8 mouse cellular contexts compared by ENCODE assay signal in the genomic region with DNA sequence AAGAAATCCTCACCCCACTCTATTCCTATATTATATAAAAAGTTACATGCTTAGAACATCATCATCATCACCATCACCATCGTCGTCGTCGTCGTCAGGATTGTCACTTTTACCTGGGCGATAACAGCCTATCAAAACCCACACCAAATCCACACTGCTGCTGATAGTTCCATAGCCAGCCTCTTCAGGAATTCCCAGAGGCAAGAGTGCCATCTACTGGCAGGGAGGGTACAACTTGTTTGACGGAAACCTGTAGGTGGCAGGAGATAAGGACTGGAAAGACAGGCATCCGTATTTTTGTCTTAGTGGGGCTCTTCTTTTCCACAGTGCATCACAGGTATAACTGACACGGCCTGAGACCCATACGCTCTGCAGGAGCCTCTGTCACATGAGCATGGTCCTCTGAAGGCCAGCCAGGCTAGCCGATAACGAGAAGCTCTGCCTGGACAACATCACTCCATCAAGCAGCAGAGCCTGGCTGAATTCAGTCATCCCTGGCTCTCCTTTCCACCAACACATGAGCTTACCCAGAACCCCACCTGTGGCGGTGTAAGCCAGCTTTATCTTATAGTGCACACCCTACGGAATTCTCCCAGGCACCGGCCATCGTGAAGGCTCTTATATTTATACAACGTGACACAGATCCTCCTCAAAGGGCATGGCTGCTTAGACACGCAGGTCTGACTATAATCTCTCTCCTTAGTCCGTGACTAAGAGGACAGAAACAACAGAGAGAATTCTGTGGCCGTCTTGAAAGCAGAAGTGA. TPM values are rescaled to one million over a fixed set of nuclear protein-coding genes. Genes with fewer than 3 reads are reported as not detected.
DNase-seq lines count a peak whose midpoint lies in the region; ATAC-seq lines count a peak whose summit lies in the region.

No protein-coding gene starts in this region.

- 0 out of 2 replicates have a peak overlapping the region, but pooled peaks have one; percentile 15 for H3K9ac ChIP-seq in embryonic facial prominence, embryonic 12.5 days
- H3K9ac ChIP-seq in kidney, embryonic 14.5 days (ENCODE audit: low read depth, low read length) = no peak overlapping the region
- H3K9ac ChIP-seq in limb, embryonic 15.5 days = no peak overlapping the region
- H3K9ac ChIP-seq in neural tube, embryonic 13.5 days = peak overlapping the region; percentile 55

- H3K9me3 ChIP-seq in embryonic facial prominence, embryonic 12.5 days = no peaks in the 10 kb centered on the region
- H3K9me3 ChIP-seq in kidney, embryonic 14.5 days (ENCODE audit: control insufficient read depth, low read length) = no peaks in the 10 kb centered on the region
- H3K9me3 ChIP-seq in limb, embryonic 15.5 days = no peaks in the 10 kb centered on the region
- no peaks in the 10 kb centered on the region for H3K9me3 ChIP-seq in neural tube, embryonic 13.5 days

- peak; percentile 76 for DNase-seq in 3T3-L1 (ENCODE audit: low read depth, low spot score)
- DNase-seq in adrenal gland, postnatal 25 days = peak; percentile 75
- DNase-seq in heart, adult 8-10 months (ENCODE audit: low spot score) = peak; percentile 73
- peak; percentile 84 for DNase-seq in testis, postnatal 10 days (ENCODE audit: low spot score)

- H3K27me3 ChIP-seq in embryonic facial prominence, embryonic 12.5 days = peaks cover 15% of the 10 kb centered on the region; the same call in 1 of the 2 replicates
- peaks cover 11% of the 10 kb centered on the region for H3K27me3 ChIP-seq in kidney, embryonic 14.5 days (ENCODE audit: control insufficient read depth, insufficient read depth, low read length)
- peaks cover 23% of the 10 kb centered on the region for H3K27me3 ChIP-seq in limb, embryonic 15.5 days
- H3K27me3 ChIP-seq in neural tube, embryonic 13.5 days = peaks cover 18% of the 10 kb centered on the region

- ATAC-seq in embryonic facial prominence, embryonic 12.5 days (ENCODE audit: insufficient number of reproducible peaks, insufficient read depth, low FRiP score, low TSS enrichment) = no peak
- ATAC-seq in kidney, embryonic 14.5 days (ENCODE audit: low FRiP score, low TSS enrichment) = 0 out of 2 replicates have a peak, but pooled peaks have one; percentile 10
- ATAC-seq in limb, embryonic 15.5 days (ENCODE audit: insufficient number of reproducible peaks, low FRiP score, low TSS enrichment, low read depth) = no peak
- no peak for ATAC-seq in neural tube, embryonic 13.5 days (ENCODE audit: low read depth)

- peaks cover 13% of the 10 kb centered on the region for H3K4me1 ChIP-seq in embryonic facial prominence, embryonic 12.5 days
- no peaks in the 10 kb centered on the region; the same call in 1 of the 2 replicates for H3K4me1 ChIP-seq in kidney, embryonic 14.5 days (ENCODE audit: control insufficient read depth, insufficient read depth, low read length)
- peaks cover 17% of the 10 kb centered on the region for H3K4me1 ChIP-seq in limb, embryonic 15.5 days
- peaks cover 54% of the 10 kb centered on the region for H3K4me1 ChIP-seq in neural tube, embryonic 13.5 days (replicated peaks)

- H3K4me3 ChIP-seq in embryonic facial prominence, embryonic 12.5 days = 0 out of 2 replicates have a peak overlapping the region, but pooled peaks have one; percentile 1
- H3K4me3 ChIP-seq in kidney, embryonic 14.5 days (ENCODE audit: low read length) = no peak overlapping the region
- no peak overlapping the region for H3K4me3 ChIP-seq in limb, embryonic 15.5 days
- H3K4me3 ChIP-seq in neural tube, embryonic 13.5 days = peak overlapping the region; percentile 87

- 13% methylated on average over 20 of the region's 20 CpGs for WGBS in embryonic facial prominence, embryonic 12.5 days
- WGBS in kidney, embryonic 14.5 days = 27% methylated on average over 20 of the region's 20 CpGs
- 21% methylated on average over 20 of the region's 20 CpGs for WGBS in limb, embryonic 15.5 days
- 23% methylated on average over 20 of the region's 20 CpGs for WGBS in neural tube, embryonic 13.5 days

- no peak overlapping the region for H3K27ac ChIP-seq in embryonic facial prominence, embryonic 12.5 days
- H3K27ac ChIP-seq in kidney, embryonic 14.5 days (ENCODE audit: low read depth, low read length) = no peak overlapping the region
- H3K27ac ChIP-seq in limb, embryonic 15.5 days = no peak overlapping the region
- H3K27ac ChIP-seq in neural tube, embryonic 13.5 days (replicated peaks) = 0 out of 2 replicates have a peak overlapping the region, but pooled peaks have one; percentile 49

- H3K36me3 ChIP-seq in embryonic facial prominence, embryonic 12.5 days = no peaks in the 10 kb centered on the region
- no peaks in the 10 kb centered on the region for H3K36me3 ChIP-seq in kidney, embryonic 14.5 days (ENCODE audit: control insufficient read depth, insufficient read depth, low read length)
- H3K36me3 ChIP-seq in limb, embryonic 15.5 days = no peaks in the 10 kb centered on the region
- H3K36me3 ChIP-seq in neural tube, embryonic 13.5 days = no peaks in the 10 kb centered on the region

- peak overlapping the region; percentile 28 for H3K4me2 ChIP-seq in embryonic facial prominence, embryonic 12.5 days (replicated peaks)
- no peak overlapping the region for H3K4me2 ChIP-seq in kidney, embryonic 14.5 days (replicated peaks; ENCODE audit: low read depth, low read length)
- H3K4me2 ChIP-seq in limb, embryonic 15.5 days = peak overlapping the region; percentile 10; the same call in 1 of the 2 replicates
- H3K4me2 ChIP-seq in neural tube, embryonic 13.5 days = peak overlapping the region; percentile 85

RNA-seq across cellular contexts. Expression of a gene that starts 2.5 kb away (rescaled TPM):
- total RNA-seq in adrenal gland, postnatal 25 days (2021) = 2.7 and 4.4 TPM in 2 replicates
- polyA plus RNA-seq in embryonic facial prominence, embryonic 12.5 days (2016; fragmentation: Nextera tagmentation; extraction: Ambion mirVana) = 18.4 and 20.7 TPM in 2 replicates
- total RNA-seq in heart, adult 8-10 months (2022) = 1 to 10 TPM; 3.7 to 4.7 (median 4.4) TPM
- polyA plus RNA-seq in kidney, embryonic 14.5 days (2014; fragmentation: Nextera tagmentation; extraction: Ambion mirVana) = 6.7 and 10.8 TPM in 2 replicates
- 5.7 and 6.4 TPM in 2 replicates for polyA plus RNA-seq in limb, embryonic 15.5 days (2015; fragmentation: Nextera tagmentation; extraction: Ambion mirVana)
- polyA plus RNA-seq in neural tube, embryonic 13.5 days (2015; fragmentation: Nextera tagmentation; extraction: Ambion mirVana) = 24.9 and 27.5 TPM in 2 replicates

Comparison
In these comparisons a context has a peak if more than half of its experiments do, and no peak if none do; other contexts are left out.
1. H3K4me3 ChIP-seq: peak in embryonic facial prominence, embryonic 12.5 days (single experiment) and neural tube, embryonic 13.5 days (single experiment); none in kidney, embryonic 14.5 days (single experiment) and limb, embryonic 15.5 days (single experiment).
2. H3K9ac ChIP-seq: peak in embryonic facial prominence, embryonic 12.5 days (single experiment) and neural tube, embryonic 13.5 days (single experiment); none in kidney, embryonic 14.5 days (single experiment) and limb, embryonic 15.5 days (single experiment).
3. Peak in every context shown above with its lines, with median percentiles within 50 percentile points of each other: DNase-seq.